Mouse (Mus musculus) G1E (cell line): ENCODE measurements at regions not wholly inside any gene's neighbourhood (a gene's known extent, or its start where the extent isn't known, plus 50 kb on each side); places are given as distances from the start of the nearest gene placed in this dataset.

ENCODE experiments used
- ATAC-seq: 2 replicates; pipeline ENCODE4 v1.8.0; 2016; ENCODE audit warnings: mild to moderate bottlenecking; ENCODE audit not compliant: insufficient number of reproducible peaks, poor library complexity, low FRiP score, severe bottlenecking; ENCODE audit errors: extremely low read depth
- DNase-seq: peaks from one replicate; pipeline ENCODE4 v3.0.0; 2012; ENCODE audit warnings: low spot score
- H3K27me3 ChIP-seq: 2 replicates; pipeline ENCODE4 v1.6.1; 2012; ENCODE audit warnings: mild to moderate bottlenecking, low read length, inconsistent platforms; ENCODE audit not compliant: insufficient read depth
- H3K36me3 ChIP-seq: replicated peaks from 2 replicates; pipeline ENCODE3; 2012; ENCODE audit warnings: mild to moderate bottlenecking, inconsistent platforms
- H3K4me1 ChIP-seq: 2 replicates; pipeline ENCODE4 v1.6.1; 2012; ENCODE audit warnings: low read depth, low read length, inconsistent platforms, mixed read lengths; ENCODE audit not compliant: insufficient read depth
- H3K4me3 ChIP-seq: 2 replicates; pipeline ENCODE4 v1.5.1; 2012; ENCODE audit warnings: low read depth, mild to moderate bottlenecking, inconsistent platforms, low read length, moderate library complexity, mixed read lengths
- H3K9me3 ChIP-seq: replicated peaks from 2 replicates; pipeline ENCODE4 v1.6.1; 2012; ENCODE audit warnings: inconsistent platforms
- CTCF ChIP-seq: IDR thresholded peaks from 2 replicates; pipeline ENCODE4 v1.5.1; 2012; ENCODE audit warnings: low read depth, low read length, inconsistent platforms, mixed read lengths
- GATA1 ChIP-seq: IDR thresholded peaks from 2 replicates; pipeline ENCODE4 v1.6.1; 2012; ENCODE audit warnings: borderline replicate concordance, low read length, inconsistent platforms, mixed read lengths
- GATA2 ChIP-seq: IDR thresholded peaks from 2 replicates; pipeline ENCODE4 v1.6.1; 2012; ENCODE audit warnings: low read depth, low read length, inconsistent platforms, borderline replicate concordance
- POLR2AphosphoS5 ChIP-seq: IDR thresholded peaks from 2 replicates; pipeline ENCODE4 v1.6.1; 2012; ENCODE audit warnings: low read depth, low read length, inconsistent platforms; ENCODE audit not compliant: insufficient replicate concordance
- TAL1 ChIP-seq: conservative IDR thresholded peaks from 2 replicates; pipeline ENCODE4 v1.6.1; 2012; ENCODE audit warnings: low read depth, low read length, inconsistent platforms, mixed read lengths

DNA sequence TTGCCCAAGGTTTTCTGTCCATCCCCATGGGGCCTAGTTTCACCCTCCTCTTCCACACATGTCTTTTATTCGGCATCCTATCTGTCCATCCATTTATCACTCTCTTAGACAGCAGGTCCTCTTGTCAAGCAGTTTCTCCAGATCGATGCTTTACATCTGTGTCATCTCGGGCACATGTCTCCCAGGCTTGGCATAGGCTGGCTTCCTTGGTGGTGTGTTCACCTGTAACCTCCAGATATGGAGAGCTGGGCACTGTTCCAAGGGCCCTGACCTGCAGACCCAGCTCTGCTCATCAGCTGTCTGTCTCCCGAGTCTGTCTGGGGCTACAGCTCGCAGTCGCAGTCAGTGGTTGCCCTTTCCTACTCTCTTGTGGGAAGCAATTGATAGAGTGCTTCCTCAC lies 128.2 kb upstream of the Podxl start:
- no peak for TF ChIP-seq POLR2AphosphoS5
- no peak for TF ChIP-seq GATA2
- no peak for TF ChIP-seq GATA1
- H3K4me3 ChIP-seq = no peak overlapping the region

DNA sequence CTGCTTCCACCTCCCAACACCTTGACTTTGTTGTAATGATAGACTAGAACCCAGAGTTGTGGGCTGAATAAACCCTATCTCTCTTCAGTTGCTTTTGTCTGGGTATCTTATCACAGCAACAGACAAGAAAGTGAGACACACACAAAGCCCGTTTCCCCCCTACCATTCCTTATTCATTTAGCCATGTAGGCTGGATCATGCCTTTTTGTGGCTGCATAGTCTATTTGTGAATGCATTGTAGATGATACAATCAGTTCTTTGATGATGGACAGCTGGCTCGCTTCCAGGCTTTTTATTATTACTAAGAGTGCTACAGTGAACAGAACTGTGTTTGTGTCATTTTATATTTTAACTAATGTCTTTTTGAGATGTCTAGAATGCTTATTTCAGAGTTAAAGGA lies 116.3 kb upstream of the Podxl start:
- Histone ChIP-seq H3K27me3 (peaks cover 5% of the 10 kb centered on the region), H3K4me1 (peaks cover 2% of the 10 kb centered on the region; the same call in 1 of the 2 replicates), H3K36me3 (no peaks in the 10 kb centered on the region), H3K4me3 (no peak overlapping the region), H3K9me3 (no peaks in the 10 kb centered on the region)
- ATAC-seq (no peak), DNase-seq (no peak)
- TF ChIP-seq GATA2 (no peak), TAL1 (no peak), GATA1 (no peak), CTCF (no peak), POLR2AphosphoS5 (no peak)

More for the DNA sequence above, 128.2 kb upstream of the Podxl start:
- H3K27me3 ChIP-seq = peaks cover 22% of the 10 kb centered on the region
- DNase-seq (no peak), ATAC-seq (no peak)
- no peaks in the 10 kb centered on the region for H3K36me3 ChIP-seq
- no peaks in the 10 kb centered on the region for H3K9me3 ChIP-seq
- no peaks in the 10 kb centered on the region for H3K4me1 ChIP-seq

DNA sequence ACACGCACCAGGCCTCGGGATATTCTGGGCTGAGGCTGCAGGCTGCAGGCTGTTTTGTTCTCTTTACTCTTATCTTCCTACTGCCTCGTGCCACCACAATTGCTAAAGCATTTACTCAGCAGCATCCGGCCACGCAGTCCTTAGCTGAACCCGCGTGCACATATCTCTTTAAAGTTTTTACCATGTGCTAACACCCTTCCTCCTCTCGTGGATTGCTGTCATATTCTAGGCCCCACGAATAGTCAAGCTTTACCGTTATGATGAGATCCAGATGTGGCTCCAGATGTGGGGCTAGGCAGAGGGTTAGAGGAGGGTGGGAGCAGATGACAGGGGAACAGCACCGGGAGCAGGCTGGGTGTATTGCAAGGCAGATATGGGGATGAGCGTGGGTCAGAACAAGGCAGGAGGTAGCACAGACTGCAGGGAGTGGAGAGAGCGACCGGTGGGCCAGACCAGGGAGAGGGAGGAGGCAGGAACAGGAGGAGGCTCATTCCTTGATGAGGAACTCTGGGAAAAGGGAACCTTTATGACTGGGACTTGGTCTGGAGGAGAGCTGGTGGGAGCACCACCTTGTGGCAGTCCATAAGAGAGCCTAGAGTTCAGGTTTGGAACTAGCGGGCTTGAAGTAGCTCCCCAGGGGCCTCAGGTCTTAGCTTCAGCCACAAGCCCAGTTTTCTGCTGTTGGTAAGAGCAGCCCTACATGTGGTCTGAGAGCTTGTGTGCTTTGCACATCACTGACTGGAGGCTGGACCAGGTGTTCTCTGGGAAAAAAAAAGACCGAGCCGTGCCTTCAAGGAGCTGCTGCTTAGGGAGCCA lies 102.1 kb upstream of the Podxl start:
- Histone ChIP-seq H3K27me3 (peaks cover 28% of the 10 kb centered on the region), H3K4me1 (peaks cover 34% of the 10 kb centered on the region), H3K9me3 (peaks cover 3% of the 10 kb centered on the region), H3K36me3 (no peaks in the 10 kb centered on the region), H3K4me3 (peak overlapping the region; percentile 5; the same call in 1 of the 2 replicates)
- DNase-seq (no peak), ATAC-seq (peak; percentile 37)
- TF ChIP-seq CTCF (no peak), POLR2AphosphoS5 (no peak), GATA2 (no peak), TAL1 (no peak), GATA1 (no peak)

DNA sequence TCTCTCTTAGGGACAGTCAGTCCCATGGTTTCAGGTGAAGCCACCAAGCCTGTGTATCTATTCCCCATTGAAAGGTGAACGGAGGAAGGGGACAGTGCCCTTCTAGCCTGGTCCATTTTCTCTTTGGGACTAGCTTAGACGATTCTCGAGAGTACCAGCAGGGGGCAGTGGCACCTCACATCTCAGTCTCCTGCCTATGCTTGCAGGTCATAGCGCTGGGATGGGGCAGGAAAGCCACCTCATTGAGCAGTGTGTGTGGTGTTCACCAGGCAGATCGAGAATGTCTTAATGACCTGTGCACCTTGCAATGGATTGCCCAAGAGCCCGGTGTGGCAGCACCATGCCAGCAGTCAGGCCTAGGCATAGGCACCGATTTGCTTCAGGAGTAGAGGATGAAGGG lies 100.7 kb upstream of the Podxl start:
- H3K36me3 ChIP-seq = no peaks in the 10 kb centered on the region
- DNase-seq = peak; percentile 38
- no peak for TF ChIP-seq TAL1
- TF ChIP-seq GATA2 = no peak
- no peak for TF ChIP-seq GATA1
- peak; percentile 90 for TF ChIP-seq CTCF
- H3K4me1 ChIP-seq = peaks cover 48% of the 10 kb centered on the region
- no peak for ATAC-seq
- no peak overlapping the region for H3K4me3 ChIP-seq
- H3K27me3 ChIP-seq = peaks cover 25% of the 10 kb centered on the region
- H3K9me3 ChIP-seq = peaks cover 3% of the 10 kb centered on the region

DNA sequence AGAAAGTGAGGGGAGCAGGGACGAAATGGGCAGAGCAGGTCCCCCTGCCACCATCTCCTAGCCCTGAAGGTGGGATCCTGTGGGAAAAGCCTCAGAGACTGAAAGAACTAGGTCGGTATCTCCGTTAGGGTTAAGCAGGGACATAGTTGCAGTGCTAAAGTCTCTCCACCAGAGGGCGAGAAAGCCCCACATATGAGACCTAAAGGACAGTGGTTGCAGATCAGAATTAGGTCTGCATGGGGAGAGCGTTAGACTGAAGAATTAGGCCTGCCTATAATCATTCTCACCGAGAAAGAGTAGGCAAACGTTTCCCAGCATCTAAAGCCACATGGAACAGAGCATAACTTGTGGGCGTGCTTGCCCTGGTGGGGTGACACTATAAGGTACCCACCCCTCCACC lies 97.0 kb upstream of the Podxl start:
- TF ChIP-seq GATA2 (no peak), TAL1 (no peak), CTCF (peak; percentile 88), POLR2AphosphoS5 (no peak), GATA1 (no peak)
- peak; percentile 23 for DNase-seq
- H3K27me3 ChIP-seq = peaks cover 6% of the 10 kb centered on the region
- H3K4me3 ChIP-seq = peak overlapping the region; percentile 34; the same call in 1 of the 2 replicates
- no peaks in the 10 kb centered on the region; the same call in 1 of the 2 replicates for H3K9me3 ChIP-seq
- H3K4me1 ChIP-seq = peaks cover 65% of the 10 kb centered on the region
- no peaks in the 10 kb centered on the region for H3K36me3 ChIP-seq
- ATAC-seq = no peak

DNA sequence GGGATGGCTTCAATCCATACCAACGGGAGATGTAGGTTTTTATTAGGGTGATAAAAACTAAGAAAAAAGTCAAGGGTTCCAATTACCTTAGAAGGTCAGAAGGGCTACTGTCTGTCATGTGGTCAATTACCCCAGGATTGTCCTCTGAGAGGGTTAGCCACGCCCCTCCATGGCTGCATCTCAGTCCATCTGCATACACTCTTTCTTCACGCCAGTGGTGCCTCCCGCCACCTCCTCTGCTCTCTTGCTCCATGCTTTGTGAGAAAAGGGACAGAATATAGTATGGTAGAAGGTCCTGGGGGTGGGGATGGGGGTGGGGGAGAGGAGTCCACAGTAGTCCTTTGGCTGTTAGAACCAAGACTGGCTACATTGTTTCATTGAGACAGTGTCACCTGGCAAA lies 96.1 kb upstream of the Podxl start:
- TF ChIP-seq POLR2AphosphoS5 = no peak
- no peak for TF ChIP-seq TAL1
- TF ChIP-seq GATA2 = no peak
- TF ChIP-seq CTCF = no peak
- TF ChIP-seq GATA1 = no peak
- Histone ChIP-seq H3K27me3 (peaks cover 5% of the 10 kb centered on the region; the same call in 1 of the 2 replicates), H3K4me1 (peaks cover 62% of the 10 kb centered on the region), H3K9me3 (no peaks in the 10 kb centered on the region; the same call in 1 of the 2 replicates), H3K4me3 (no peak overlapping the region), H3K36me3 (no peaks in the 10 kb centered on the region)
- ATAC-seq = no peak
- no peak for DNase-seq
